Mouse (Mus musculus) bone marrow, adult 2 months (tissue): ENCODE measurements around the gene Tfeb. TPM values are rescaled to one million over a fixed set of nuclear protein-coding genes. Genes with fewer than 3 reads are reported as not detected.

Source experiments
- H3K27ac ChIP-seq: fragments of 200-500 bp; 2 replicates; pipeline ENCODE4 v1.5.1; 2012; ENCODE audit warnings: low read depth, mild to moderate bottlenecking, control low read depth, inconsistent platforms, low read length; ENCODE audit not compliant: control insufficient read depth, poor library complexity, insufficient read depth
- H3K4me1 ChIP-seq: fragments of 200-500 bp; 2 replicates; pipeline ENCODE4 v1.6.1; 2011; ENCODE audit warnings: low read length; ENCODE audit not compliant: control insufficient read depth, insufficient read depth
- H3K4me3 ChIP-seq: fragments of 200-500 bp; replicated peaks from 2 replicates; pipeline ENCODE3; 2011; ENCODE audit warnings: mild to moderate bottlenecking, low read depth, low read length, control low read depth; ENCODE audit not compliant: control insufficient read depth
- CTCF ChIP-seq: fragments of 200-500 bp; IDR thresholded peaks from 2 replicates; pipeline ENCODE4 v1.5.1; 2011; ENCODE audit warnings: low read length, control low read depth; ENCODE audit not compliant: control insufficient read depth, insufficient read depth
- POLR2A ChIP-seq: fragments of 200-500 bp; IDR thresholded peaks from 2 replicates; pipeline ENCODE4 v1.6.1; 2011; ENCODE audit warnings: low read depth, mild to moderate bottlenecking, control low read depth, low read length, borderline replicate concordance; ENCODE audit not compliant: control insufficient read depth
- WGBS: fragments of 180-500 bp; shearing (Covaris S2); methylation state at CpG from one replicate; pipeline ENCODE4 v1.1.7; 2018; 5-methylcytosine and 5-hydroxymethylcytosine counted together
- polyA plus RNA-seq: library from polyadenylated mRNA; stranded (reverse); fragments of >200 nt; gene quantifications from 2 replicates; pipeline ENCODE4 v1.2.4, GENCODE M21; 2011; ENCODE audit warnings: low replicate concordance; ENCODE audit not compliant: missing spikeins, insufficient read depth, insufficient read length

The Tfeb gene
- polyA plus RNA-seq, 1 experiment = 43.7 TPM

- WGBS = 72% methylated on average over 6 of the region's 6 CpGs
- Histone ChIP-seq H3K4me1 (peaks cover 5% of the 10 kb centered on the region), H3K27ac (no peak overlapping the region), H3K4me3 (no peak overlapping the region)
- TF ChIP-seq CTCF (no peak), POLR2A (no peak)
Observed at GRCm38 (mm10) chr17:47773604-47774003, 36.8 kb downstream of the Tfeb start.

GRCm38 (mm10) chr17:47777141-47777540 lies 40.3 kb downstream of the Tfeb start:
- no peak for TF ChIP-seq POLR2A
- no peak for TF ChIP-seq CTCF

GRCm38 (mm10) chr17:47780470-47780869 lies 43.6 kb downstream of the Tfeb start:
- H3K27ac ChIP-seq = no peak overlapping the region
- H3K4me1 ChIP-seq = peaks cover 4% of the 10 kb centered on the region
- WGBS = 62% methylated on average over 10 of the region's 10 CpGs
- no peak overlapping the region for H3K4me3 ChIP-seq
- no peak for TF ChIP-seq CTCF
- no peak for TF ChIP-seq POLR2A

More at GRCm38 (mm10) chr17:47777141-47777540, 40.3 kb downstream of the Tfeb start:
- H3K4me3 ChIP-seq = no peak overlapping the region
- H3K27ac ChIP-seq = no peak overlapping the region
- H3K4me1 ChIP-seq = no peaks in the 10 kb centered on the region; the same call in 1 of the 2 replicates
- WGBS = 60% methylated on average over 2 of the region's 2 CpGs

GRCm38 (mm10) chr17:47782486-47782885 lies 45.7 kb downstream of the Tfeb start:
- Histone ChIP-seq H3K27ac (no peak overlapping the region), H3K4me3 (no peak overlapping the region), H3K4me1 (peaks cover 4% of the 10 kb centered on the region)
- WGBS = 84% methylated on average over 3 of the region's 3 CpGs
- TF ChIP-seq POLR2A (no peak), CTCF (no peak)

DNA sequence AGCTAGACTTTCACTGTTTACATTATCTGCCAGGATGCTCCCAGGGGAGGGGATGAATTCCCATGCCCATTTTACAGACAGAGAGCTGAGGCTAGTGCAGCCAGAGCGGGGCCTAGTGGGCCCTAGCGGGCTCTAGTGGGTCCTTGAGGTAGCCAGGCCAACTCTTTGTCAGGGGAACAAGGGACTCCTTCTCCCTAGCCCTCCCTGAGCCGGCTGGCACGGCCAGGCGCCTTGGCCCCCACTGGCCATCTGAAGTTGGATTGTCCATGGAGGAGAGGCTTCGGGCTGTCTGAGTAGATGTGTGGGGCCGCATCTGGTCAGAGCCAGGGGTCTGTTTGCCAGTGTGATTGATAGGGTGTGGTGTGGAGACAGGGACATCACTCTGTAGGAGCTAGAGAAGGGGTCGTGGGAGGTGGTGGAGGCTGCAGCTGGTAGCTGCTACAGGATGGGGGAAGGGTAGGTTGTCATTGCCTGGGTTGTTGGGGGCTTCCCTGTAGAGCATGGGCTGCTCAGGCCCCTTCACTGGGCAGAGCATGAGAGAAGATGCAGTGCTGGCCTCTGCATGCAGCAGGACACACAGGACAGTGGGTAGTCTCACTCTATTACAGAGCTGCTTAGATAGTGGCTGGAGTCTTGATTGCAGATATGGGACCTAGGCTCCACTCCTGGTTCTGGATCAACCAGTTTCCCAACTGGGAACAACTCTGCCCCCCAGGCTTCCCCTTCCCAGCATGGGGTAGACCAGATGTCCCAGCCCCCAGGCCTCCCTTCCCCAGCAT lies 46.8 kb downstream of the Tfeb start:
- WGBS = 87% methylated on average over 8 of the region's 8 CpGs
- TF ChIP-seq CTCF (no peak), POLR2A (no peak)
- Histone ChIP-seq H3K4me3 (no peak overlapping the region), H3K27ac (peak overlapping the region; percentile 52), H3K4me1 (peaks cover 4% of the 10 kb centered on the region)

DNA sequence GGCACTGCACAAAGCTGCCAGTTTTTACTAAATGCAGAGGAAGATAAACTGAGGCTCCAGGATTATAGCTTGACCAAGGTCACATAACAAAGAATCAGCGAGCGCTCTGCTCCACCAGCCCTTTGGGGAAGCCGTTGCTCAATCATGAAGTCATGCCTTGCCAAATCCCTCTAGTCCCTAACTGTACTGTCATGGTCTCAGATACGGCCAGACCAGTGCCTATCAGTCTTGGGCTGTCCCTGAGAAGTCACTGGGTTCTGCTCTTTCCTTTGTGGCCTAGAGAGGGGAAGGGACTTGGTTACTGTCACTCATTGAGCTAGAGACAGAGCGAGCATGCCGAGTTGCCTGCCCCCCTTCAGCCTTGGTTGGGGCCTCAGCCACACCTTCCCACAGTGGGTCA lies 47.6 kb downstream of the Tfeb start:
- Histone ChIP-seq H3K4me1 (peaks cover 4% of the 10 kb centered on the region), H3K4me3 (no peak overlapping the region), H3K27ac (peak overlapping the region; percentile 23)
- TF ChIP-seq CTCF (no peak), POLR2A (no peak)
- WGBS = 36% methylated on average over 6 of the region's 6 CpGs

DNA sequence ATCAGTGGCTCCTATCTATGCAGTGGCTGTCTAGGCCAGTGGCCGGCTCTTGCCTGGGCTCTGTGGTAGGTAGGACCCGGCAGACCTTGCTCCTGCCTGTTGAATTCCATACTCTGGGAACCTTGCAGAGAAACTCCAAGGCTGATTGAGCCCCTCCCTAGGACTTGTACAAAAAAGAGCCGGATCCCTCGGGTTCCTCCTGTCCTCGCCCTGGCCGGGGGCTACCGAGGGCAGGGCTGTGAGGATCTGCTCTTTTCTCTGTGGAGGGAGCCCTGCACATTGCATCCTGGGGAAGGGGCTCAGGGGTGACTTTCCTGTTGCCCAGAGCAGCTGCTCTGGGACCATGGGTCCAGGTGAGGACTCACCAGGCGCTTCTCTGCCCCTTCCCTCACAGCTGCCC lies 50.8 kb downstream of the Tfeb start:
- H3K4me3 ChIP-seq = no peak overlapping the region
- peaks cover 4% of the 10 kb centered on the region for H3K4me1 ChIP-seq
- TF ChIP-seq POLR2A (no peak), CTCF (no peak)
- H3K27ac ChIP-seq = no peak overlapping the region
- 78% methylated on average over 8 of the region's 8 CpGs for WGBS

- Histone ChIP-seq H3K4me3 (no peak overlapping the region), H3K27ac (no peak overlapping the region), H3K4me1 (peaks cover 4% of the 10 kb centered on the region)
- no peak for TF ChIP-seq POLR2A
- WGBS = 83% methylated on average over 4 of the region's 4 CpGs
Observed at GRCm38 (mm10) chr17:47788306-47788705, 51.5 kb downstream of the Tfeb start.
